Mouse (Mus musculus) myocyte (in vitro differentiated cells): ENCODE results near the gene 1190002N15Rik.

ENCODE experiments used
- CEBPB ChIP-seq: IDR thresholded peaks from 2 replicates; pipeline ENCODE4 v1.6.1; 2011; ENCODE audit warnings: mild to moderate bottlenecking, moderate library complexity; ENCODE audit not compliant: poor library complexity, insufficient read depth, severe bottlenecking
- MAX ChIP-seq: IDR thresholded peaks from one replicate; pipeline ENCODE4 v1.6.1; 2011; ENCODE audit warnings: low read depth, mild to moderate bottlenecking, control low read depth
- POLR2A ChIP-seq: IDR thresholded peaks from one replicate; pipeline ENCODE4 v1.6.1; 2011; ENCODE audit warnings: low read depth, mild to moderate bottlenecking, control low read depth, moderate library complexity; ENCODE audit not compliant: insufficient read length
- SRF ChIP-seq: IDR thresholded peaks from one replicate; pipeline ENCODE4 v1.6.1; 2011; ENCODE audit warnings: low read depth; ENCODE audit not compliant: control insufficient read depth, insufficient read length
- TCF12 ChIP-seq: IDR thresholded peaks from one replicate; pipeline ENCODE4 v1.6.1; 2011; ENCODE audit warnings: mild to moderate bottlenecking, control low read depth; ENCODE audit not compliant: poor library complexity, insufficient read depth, severe bottlenecking
- USF1 ChIP-seq: IDR thresholded peaks from one replicate; pipeline ENCODE4 v1.6.1; 2011; ENCODE audit warnings: low read depth, mild to moderate bottlenecking, control low read depth, moderate library complexity

DNA sequence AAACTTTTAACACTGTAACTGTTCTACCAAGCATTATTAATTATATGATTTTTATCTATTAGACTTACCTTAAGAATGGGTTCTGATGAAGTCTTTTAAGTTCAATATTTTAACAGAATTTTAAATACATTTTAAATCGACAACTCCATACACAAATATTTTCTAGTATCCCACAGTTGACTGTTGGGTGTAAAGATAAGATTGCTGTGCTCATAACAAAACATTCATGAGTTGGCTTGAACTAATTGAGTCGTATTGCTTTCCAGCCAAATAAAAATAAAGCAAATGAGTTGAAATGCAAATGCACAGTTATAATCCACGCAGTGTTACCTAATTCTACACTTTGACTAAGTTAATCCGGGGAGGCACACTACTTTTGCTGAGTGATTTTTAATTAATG is 6.0 kb upstream of the 1190002N15Rik start:
- TF ChIP-seq POLR2A (no peak), CEBPB (no peak), TCF12 (no peak), SRF (no peak), USF1 (no peak), MAX (no peak)
